Mouse (Mus musculus) lung, embryonic 16.5 days (tissue): ENCODE measurements around the gene Lekr1. TPM values are rescaled to one million over a fixed set of nuclear protein-coding genes. Genes with fewer than 3 reads are reported as not detected.
"Not testable (repeated sequence)": the region's sequence is repeated elsewhere in the genome, so short reads cannot be mapped to it uniquely, and the experiment has no call there.

Experiments used
- ATAC-seq: fragments of 200-750 bp; cut with Nextera tagmentation; 2 replicates; pipeline ENCODE4 v1.8.0; 2017; ENCODE audit warnings: low read depth, mild to moderate bottlenecking, moderate library complexity
- H3K27ac ChIP-seq: fragments of 300-500 bp; sonication (generic); 2 replicates; pipeline ENCODE4 v1.5.1; 2014; ENCODE audit warnings: mild to moderate bottlenecking, control low read depth, low read length
- H3K27me3 ChIP-seq: fragments of 300-500 bp; sonication (generic); 2 replicates; pipeline ENCODE4 v1.6.1; 2014; ENCODE audit warnings: low read depth, low read length, mixed read lengths; ENCODE audit not compliant: control insufficient read depth, insufficient read depth
- H3K36me3 ChIP-seq: fragments of 300-500 bp; sonication (generic); 2 replicates; pipeline ENCODE4 v1.6.1; 2014; ENCODE audit warnings: low read length; ENCODE audit not compliant: control insufficient read depth, insufficient read depth
- H3K4me1 ChIP-seq: fragments of 300-500 bp; sonication (generic); replicated peaks from 2 replicates; pipeline ENCODE4 v1.6.1; 2014; ENCODE audit warnings: low read length, mixed read lengths; ENCODE audit not compliant: control insufficient read depth, insufficient read depth
- H3K4me2 ChIP-seq: fragments of 300-500 bp; sonication (generic); 2 replicates; pipeline ENCODE4 v1.6.1; 2014; ENCODE audit warnings: low read depth, low read length, control low read depth
- H3K4me3 ChIP-seq: fragments of 300-500 bp; sonication (generic); 2 replicates; pipeline ENCODE4 v1.5.1; 2014; ENCODE audit warnings: mild to moderate bottlenecking, low read length, control low read depth
- H3K9ac ChIP-seq: fragments of 300-500 bp; sonication (generic); 2 replicates; pipeline ENCODE4 v1.6.1; 2014; ENCODE audit warnings: low read length, control low read depth
- H3K9me3 ChIP-seq: fragments of 300-500 bp; sonication (generic); 2 replicates; pipeline ENCODE4 v1.6.1; 2016; ENCODE audit warnings: low read length; ENCODE audit not compliant: control insufficient read depth
- WGBS: fragments of 180-500 bp; shearing (Covaris S2); extraction: QIAGEN DNeasy Blood & Tissue Kit; methylation state at CpG from one replicate; pipeline ENCODE4 v1.1.7; 2014; 5-methylcytosine and 5-hydroxymethylcytosine counted together
- polyA plus RNA-seq: library from polyadenylated mRNA; unstranded; fragments of >200 nt; fragmentation: Nextera tagmentation; extraction: Ambion mirVana; gene quantifications from 2 replicates; pipeline ENCODE4 v1.2.1, GENCODE M21; 2015

Gene Lekr1
- polyA plus RNA-seq, 1 experiment from 2014 or later = 10.1 TPM

DNA sequence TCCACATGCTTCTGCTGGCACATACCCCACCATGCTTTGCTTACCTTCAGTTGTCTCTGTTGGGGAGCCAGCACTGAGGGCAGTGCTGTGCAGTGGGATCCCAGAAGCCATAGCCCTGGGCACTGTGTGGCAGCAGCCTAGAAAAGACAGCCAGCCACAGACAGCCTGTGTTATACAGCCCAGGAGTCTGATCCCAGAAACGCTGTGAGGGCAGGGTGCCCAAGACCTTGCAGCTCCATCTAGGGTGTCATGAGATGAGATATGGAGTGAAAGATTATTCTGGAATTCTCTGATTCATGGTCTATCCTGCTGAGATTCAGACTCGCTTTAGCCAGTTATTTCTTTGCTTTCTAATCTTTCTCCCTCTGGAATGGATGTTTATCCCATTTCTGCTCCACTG, 51.4 kb downstream of the Lekr1 start:
- Histone ChIP-seq H3K27me3 (no peaks in the 10 kb centered on the region), H3K4me3 (no peak overlapping the region)
- WGBS = 66% methylated on average over 2 of the region's 2 CpGs

GRCm38 (mm10) chr3:65722897-65723296, 56.9 kb downstream of the Lekr1 start:
- no peaks in the 10 kb centered on the region for H3K36me3 ChIP-seq
- H3K27me3 ChIP-seq = no peaks in the 10 kb centered on the region
- H3K27ac ChIP-seq = no peak overlapping the region
- no peak for ATAC-seq
- no peaks in the 10 kb centered on the region for H3K4me1 ChIP-seq
- no peak overlapping the region for H3K4me3 ChIP-seq
- no peak overlapping the region for H3K9ac ChIP-seq
- 62% methylated on average over 4 of the region's 4 CpGs for WGBS
- no peak overlapping the region for H3K4me2 ChIP-seq
- no peaks in the 10 kb centered on the region for H3K9me3 ChIP-seq

More for the DNA sequence above, 51.4 kb downstream of the Lekr1 start:
- Histone ChIP-seq H3K9me3 (no peaks in the 10 kb centered on the region), H3K9ac (no peak overlapping the region), H3K4me2 (no peak overlapping the region), H3K4me1 (no peaks in the 10 kb centered on the region; the same call in 1 of the 2 replicates), H3K27ac (no peak overlapping the region), H3K36me3 (no peaks in the 10 kb centered on the region)
- no peak for ATAC-seq

GRCm38 (mm10) chr3:65723664-65724063, 57.6 kb downstream of the Lekr1 start:
- no peak for ATAC-seq
- Histone ChIP-seq H3K4me3 (no peak overlapping the region), H3K27ac (no peak overlapping the region), H3K27me3 (no peaks in the 10 kb centered on the region), H3K4me1 (no peaks in the 10 kb centered on the region), H3K9ac (no peak overlapping the region), H3K4me2 (no peak overlapping the region), H3K36me3 (no peaks in the 10 kb centered on the region), H3K9me3 (no peaks in the 10 kb centered on the region)
- 71% methylated on average over 4 of the region's 4 CpGs for WGBS

DNA sequence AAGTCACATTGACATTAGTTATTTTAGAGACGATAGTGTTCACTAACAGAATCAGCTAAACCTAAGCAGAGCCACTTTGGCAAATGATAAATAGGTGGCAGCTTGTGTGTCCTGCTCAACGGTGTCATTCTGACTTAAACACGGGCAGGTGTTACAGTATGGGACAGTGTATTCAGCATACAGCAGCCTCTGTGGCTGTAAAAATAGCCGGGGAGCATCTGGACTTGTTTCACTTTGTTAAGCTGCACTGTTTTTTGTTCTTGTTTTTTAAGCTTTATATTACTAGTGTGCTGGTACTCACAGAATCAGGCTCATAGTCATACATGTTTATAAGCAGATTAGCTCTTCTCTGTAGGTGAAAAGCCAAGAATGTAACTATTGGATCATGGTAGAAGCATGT, 71.8 kb downstream of the Lekr1 start:
- Histone ChIP-seq H3K4me1 (no peaks in the 10 kb centered on the region), H3K4me2 (no peak overlapping the region), H3K27ac (no peak overlapping the region), H3K36me3 (no peaks in the 10 kb centered on the region), H3K9me3 (no peaks in the 10 kb centered on the region), H3K4me3 (no peak overlapping the region), H3K27me3 (no peaks in the 10 kb centered on the region), H3K9ac (no peak overlapping the region)
- 56% methylated on average over 4 of the region's 4 CpGs for WGBS
- ATAC-seq = no peak

- Histone ChIP-seq H3K4me2 (no peak overlapping the region), H3K9ac (no peak overlapping the region), H3K27me3 (no peaks in the 10 kb centered on the region), H3K4me1 (no peaks in the 10 kb centered on the region), H3K36me3 (no peaks in the 10 kb centered on the region), H3K4me3 (no peak overlapping the region), H3K9me3 (no peaks in the 10 kb centered on the region), H3K27ac (no peak overlapping the region)
- ATAC-seq = no peak
- WGBS = 53% methylated on average over 4 of the region's 4 CpGs
Observed at GRCm38 (mm10) chr3:65744936-65745335, 78.9 kb downstream of the Lekr1 start.

DNA sequence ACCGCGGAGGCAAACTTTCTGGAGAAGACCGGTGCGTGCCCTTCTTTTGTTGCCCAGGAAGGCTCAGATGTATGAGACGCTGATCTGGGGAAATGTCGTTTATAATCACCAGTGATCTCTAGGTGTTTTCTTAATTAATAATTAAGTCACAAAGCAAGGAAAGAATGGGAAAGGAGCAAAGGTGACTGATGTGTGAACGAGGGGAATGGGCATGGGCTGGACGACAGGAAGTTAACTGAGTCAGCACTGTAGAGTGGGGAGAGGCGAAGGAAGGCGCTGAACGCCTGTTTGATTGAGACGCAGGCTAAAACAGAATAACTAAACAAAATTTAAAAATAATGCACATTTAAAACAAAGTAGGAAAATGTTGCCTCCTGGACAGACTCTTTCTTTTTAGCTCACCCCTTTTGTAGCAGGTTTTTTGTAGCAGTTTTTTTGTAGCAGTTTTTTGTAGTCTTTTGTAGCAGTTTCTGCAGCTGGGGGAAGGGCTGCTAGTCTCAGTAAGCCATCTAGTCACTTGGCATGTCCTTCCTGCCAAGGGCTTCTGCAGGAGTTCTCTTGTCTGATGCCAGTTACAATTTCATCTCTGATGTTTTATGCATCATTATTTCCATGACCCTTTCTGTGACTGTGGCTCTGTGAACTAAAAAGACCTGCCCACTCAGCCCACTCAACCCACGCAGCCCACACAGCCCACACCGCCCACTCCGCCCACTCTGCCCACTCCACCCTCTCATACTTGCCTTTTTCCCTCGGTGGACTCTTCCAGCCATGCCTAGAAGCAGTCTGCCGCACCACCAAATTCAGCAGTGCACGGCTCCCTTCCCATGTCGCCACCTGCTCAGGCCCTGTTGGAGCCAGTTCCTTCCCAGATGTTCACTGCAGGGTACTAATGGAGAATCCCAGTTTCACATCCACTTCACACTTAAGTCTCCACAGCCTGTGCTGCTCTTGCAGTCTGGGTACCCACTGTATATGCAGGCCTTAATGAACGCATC, 98.8 kb downstream of the Lekr1 start:
- Histone ChIP-seq H3K36me3 (no peaks in the 10 kb centered on the region), H3K9ac (no peak overlapping the region), H3K4me3 (no peak overlapping the region), H3K27ac (no peak overlapping the region), H3K9me3 (no peaks in the 10 kb centered on the region), H3K27me3 (no peaks in the 10 kb centered on the region), H3K4me2 (no peak overlapping the region), H3K4me1 (no peaks in the 10 kb centered on the region)
- 69% methylated on average over 20 of the region's 20 CpGs for WGBS
- no peak for ATAC-seq

- Histone ChIP-seq H3K27ac (no peak overlapping the region), H3K36me3 (no peaks in the 10 kb centered on the region), H3K9me3 (no peaks in the 10 kb centered on the region), H3K27me3 (no peaks in the 10 kb centered on the region), H3K9ac (no peak overlapping the region), H3K4me3 (no peak overlapping the region), H3K4me1 (no peaks in the 10 kb centered on the region), H3K4me2 (no peak overlapping the region)
- ATAC-seq = no peak
Observed at GRCm38 (mm10) chr3:65766387-65766786, 100.4 kb downstream of the Lekr1 start.

DNA sequence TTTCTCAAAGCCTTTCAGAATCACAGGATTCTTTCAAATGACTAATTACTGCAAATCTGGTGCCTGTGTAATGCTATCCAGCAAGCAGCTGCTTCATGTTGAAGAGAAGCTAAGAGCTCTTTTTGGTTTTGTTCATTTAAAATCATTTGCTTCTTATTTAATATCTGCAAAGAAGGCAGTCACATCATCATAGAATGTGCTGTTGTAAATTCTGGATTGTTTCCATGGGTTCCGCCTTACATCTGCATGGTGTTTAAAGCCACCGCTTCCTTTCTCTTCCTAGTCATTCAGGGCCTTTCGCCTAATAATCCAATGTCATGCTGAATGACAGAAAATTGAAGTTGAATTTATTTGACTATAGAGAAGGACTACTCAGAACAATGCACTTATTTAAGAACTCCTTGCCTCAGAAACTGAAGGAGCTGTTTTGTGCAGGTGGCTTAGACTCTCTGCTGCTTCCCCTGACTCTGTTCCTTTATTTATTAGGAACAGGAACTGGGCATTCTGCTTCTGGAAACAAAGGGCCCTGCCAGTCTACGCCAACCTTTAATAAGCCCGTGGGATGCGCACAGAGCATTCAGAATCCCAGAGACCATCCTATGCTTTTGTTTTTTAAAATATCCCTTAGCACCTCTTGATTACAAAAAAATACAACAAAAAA, 101.3 kb downstream of the Lekr1 start:
- H3K4me2 ChIP-seq = no peak overlapping the region
- WGBS = 68% methylated on average over 6 of the region's 6 CpGs
- no peak for ATAC-seq

DNA sequence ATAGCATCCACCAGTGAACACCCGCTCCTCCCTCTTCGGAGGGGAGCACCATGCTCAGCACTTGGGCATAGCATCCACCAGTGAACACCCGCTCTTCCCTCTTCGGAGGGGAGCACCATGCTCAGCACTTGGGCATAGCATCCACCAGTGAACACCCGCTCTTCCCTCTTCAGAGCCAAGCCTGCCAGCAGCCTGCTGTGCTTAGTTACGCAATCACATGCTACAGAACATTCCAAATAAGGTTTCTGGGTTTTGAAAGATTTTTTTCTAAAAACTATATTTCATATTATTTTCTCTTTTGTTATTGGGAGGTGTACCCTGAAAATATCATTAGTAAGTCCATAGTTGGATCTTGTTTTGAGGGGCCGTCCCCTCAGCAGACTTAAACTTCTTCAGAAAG, 103.6 kb downstream of the Lekr1 start:
- not testable (repeated sequence) for H3K27ac ChIP-seq, H3K9ac ChIP-seq, H3K9me3 ChIP-seq, ATAC-seq, H3K4me1 ChIP-seq, H3K27me3 ChIP-seq, H3K36me3 ChIP-seq, H3K4me3 ChIP-seq, H3K4me2 ChIP-seq
- 91% methylated on average over 5 of the region's 7 CpGs for WGBS

More for the DNA sequence above, 101.3 kb downstream of the Lekr1 start:
- H3K9ac ChIP-seq = no peak overlapping the region
- H3K4me3 ChIP-seq = no peak overlapping the region
- no peak overlapping the region for H3K27ac ChIP-seq
- H3K9me3 ChIP-seq = no peaks in the 10 kb centered on the region
- no peaks in the 10 kb centered on the region for H3K27me3 ChIP-seq
- H3K36me3 ChIP-seq = no peaks in the 10 kb centered on the region
- H3K4me1 ChIP-seq = no peaks in the 10 kb centered on the region
